In genomic region chr2:30309351-30309750, GRCm38 (mm10) we compare ENCODE assay signal across 24 mouse cellular contexts. TPM values are rescaled to one million over a fixed set of nuclear protein-coding genes. Genes with fewer than 3 reads are reported as not detected.
DNase-seq lines count a peak whose midpoint lies in the region; ATAC-seq and TF ChIP-seq lines count a peak whose summit lies in the region.
"Had no signal": no experiment of that assay in that cellular context is flagged by ENCODE, and none has a peak within 500 bp of the region (broad histone marks: within the 10 kb centered on the region; RNA-seq: fewer than 3 reads in every experiment).

No protein-coding gene starts in this region.

- H3K4me3 ChIP-seq in MEL (ENCODE audit: control insufficient read depth in 1 of 2, insufficient read depth in 1 of 2, low read depth in 2 of 2, low read length in 2 of 2) = no peak overlapping the region
- H3K4me3 ChIP-seq in liver, embryonic 15.5 days (replicated peaks) = no peak overlapping the region
- H3K4me3 ChIP-seq: embryonic facial prominence, embryonic 13.5 days; forebrain, embryonic 10.5 days; gastrocnemius, adult 2 months; heart, embryonic 13.5 days had no signal

- H3K36me3 ChIP-seq in MEL (ENCODE audit: control insufficient read depth in 1 of 2, insufficient read depth in 2 of 2, low read length in 2 of 2) = peaks cover 0 to 41% of the 10 kb centered on the region in 2 experiments; a peak in 2 of 4 replicates
- H3K36me3 ChIP-seq in liver, embryonic 15.5 days (replicated peaks) = peaks cover 97% of the 10 kb centered on the region

- TF ChIP-seq CTCF in MEL (IDR thresholded peaks at IDR 0.05 in 2 of 3, conservative IDR thresholded peaks at IDR 0.05 in 1 of 3; ENCODE audit: control insufficient read depth in 1 of 3, insufficient read depth in 1 of 3, low read depth in 2 of 3, low read length in 3 of 3, poor library complexity in 1 of 3, severe bottlenecking in 1 of 3) = no peak

- H3K27me3 ChIP-seq in MEL (ENCODE audit: control insufficient read depth in 1 of 2, insufficient read depth in 2 of 2, low read length in 2 of 2) = no peaks in the 10 kb centered on the region
- H3K27me3 ChIP-seq in liver, embryonic 15.5 days = no peaks in the 10 kb centered on the region
- H3K27me3 ChIP-seq: CH12.LX; embryonic facial prominence, embryonic 13.5 days; heart, embryonic 13.5 days had no signal

- DNase-seq in MEL (ENCODE audit: low read depth, low spot score) = peak; percentile 42
- DNase-seq in c-Kit-positive CD71-positive TER-119-negative erythroid progenitor cells, embryonic 14.5 days (ENCODE audit: low read depth) = peak; percentile 28
- DNase-seq in ovary, postnatal 14 days (ENCODE audit: low spot score) = no peak
- DNase-seq in heart, adult 11 months = no peak
- DNase-seq: adrenal gland, adult 8-10 months; adrenal gland, postnatal 36 days; cerebellum, adult 11-12 months; cerebellum, adult 9-10 months; cerebellum, postnatal 25 days; gastrocnemius, adult 2 months; gastrocnemius, postnatal 25 days; heart, postnatal 36 days had no signal

- ATAC-seq in liver, embryonic 15.5 days (ENCODE audit: insufficient read depth) = 0 out of 2 replicates have a peak, but pooled peaks have one; percentile 25
- ATAC-seq in megakaryocyte-erythroid progenitor cell, adult 5-6 weeks (replicated peaks; ENCODE audit: low FRiP score, low TSS enrichment, poor library complexity, severe bottlenecking) = peak; percentile 94
- ATAC-seq: forebrain, embryonic 14.5 days; hindbrain, embryonic 16.5 days had no signal

- no peaks in the 10 kb centered on the region for H3K4me1 ChIP-seq in MEL (ENCODE audit: control insufficient read depth in 1 of 2, insufficient read depth in 2 of 2, low read length in 2 of 2)
- 0 out of 2 replicates have a peak, but pooled peaks cover 3% of the 10 kb centered on the region for H3K4me1 ChIP-seq in liver, embryonic 15.5 days (replicated peaks)
- H3K4me1 ChIP-seq: embryonic facial prominence, embryonic 13.5 days; forebrain, embryonic 10.5 days; heart, embryonic 13.5 days had no signal

- TF ChIP-seq POLR2A in MEL (IDR thresholded peaks at IDR 0.05; ENCODE audit: control insufficient read depth in 1 of 2, insufficient read depth in 1 of 2, low read depth in 1 of 2, low read length in 2 of 2, poor library complexity in 1 of 2) = no peak

- no peak overlapping the region for H3K4me2 ChIP-seq in liver, embryonic 15.5 days
- H3K4me2 ChIP-seq: embryonic facial prominence, embryonic 13.5 days; heart, embryonic 13.5 days had no signal

- no peaks in the 10 kb centered on the region for H3K79me2 ChIP-seq in MEL (ENCODE audit: control insufficient read depth, insufficient read depth, low read length, poor library complexity)

- no peaks in the 10 kb centered on the region for H3K9me3 ChIP-seq in MEL (replicated peaks; ENCODE audit: insufficient read depth, low read length)
- no peaks in the 10 kb centered on the region for H3K9me3 ChIP-seq in liver, embryonic 15.5 days (replicated peaks)
- H3K9me3 ChIP-seq: embryonic facial prominence, embryonic 13.5 days; forebrain, embryonic 10.5 days; heart, embryonic 13.5 days had no signal

- H3K9ac ChIP-seq in MEL (ENCODE audit: control insufficient read depth, low read depth, low read length, poor library complexity, severe bottlenecking) = no peak overlapping the region
- no peak overlapping the region for H3K9ac ChIP-seq in liver, embryonic 15.5 days
- H3K9ac ChIP-seq: embryonic facial prominence, embryonic 13.5 days; heart, embryonic 13.5 days had no signal

- TF ChIP-seq RAD21 in MEL (IDR thresholded peaks at IDR 0.05; ENCODE audit: low read depth, low read length) = no peak

- no peak overlapping the region for H3K27ac ChIP-seq in MEL (ENCODE audit: control insufficient read depth, low read depth, low read length)
- H3K27ac ChIP-seq in liver, embryonic 15.5 days (replicated peaks) = no peak overlapping the region
- H3K27ac ChIP-seq: embryonic facial prominence, embryonic 13.5 days; forebrain, embryonic 10.5 days; gastrocnemius, adult 2 months; heart, embryonic 13.5 days had no signal

- WGBS in liver, embryonic 15.5 days (ENCODE audit: insufficient replicate concordance) = 31% methylated on average over 3 of the region's 3 CpGs

- peak; percentile 66 to 78; a peak in 3 of 4 replicates for TF ChIP-seq EP300 in MEL (IDR thresholded peaks at IDR 0.05; ENCODE audit: low read depth in 1 of 2, low read length in 2 of 2)

TF ChIP-seq in MEL, 35 proteins besides CTCF, POLR2A, EP300 and RAD21:
- 0 out of 2 replicates have a peak, but pooled peaks have one; percentile 36 for TF ChIP-seq MYB (IDR thresholded peaks at IDR 0.05; ENCODE audit: low read depth, low read length)
- TF ChIP-seq GATA1 (IDR thresholded peaks at IDR 0.05; ENCODE audit: low read depth, low read length) = peak; percentile 49
- TF ChIP-seq TBP (IDR thresholded peaks at IDR 0.05; ENCODE audit: low read depth, low read length) = no peak
- no peak for TF ChIP-seq MAFK (IDR thresholded peaks at IDR 0.05; ENCODE audit: borderline replicate concordance, low read depth, low read length)
- TF ChIP-seq MYC (IDR thresholded peaks at IDR 0.05; ENCODE audit: low read depth, low read length) = no peak
- peak; percentile 52 for TF ChIP-seq TAL1 (IDR thresholded peaks at IDR 0.05; ENCODE audit: low read length)

RNA-seq across cellular contexts. Expression of gene Nup188, which starts 23.2 kb away (rescaled TPM):
- total RNA-seq in MEL (2012; rRNA removed) = 58.6 and 63.2 TPM in 2 replicates
- 100 to 1,000 TPM in 1 of 2 experiments, not detected in 1; 119 TPM for polyA plus RNA-seq in MEL (2012; ENCODE audit: insufficient read depth in 1 of 2, insufficient read length in 2 of 2, low read depth in 1 of 2, low replicate concordance in 2 of 2, missing spikeins in 1 of 2)
- 13.6 and 14.0 TPM in 2 replicates for polyA plus RNA-seq in liver, embryonic 15.5 days (2015; fragmentation: Nextera tagmentation; extraction: Ambion mirVana)
- 59.3 and 66.6 TPM in 2 replicates for total RNA-seq in megakaryocyte-erythroid progenitor cell, adult 5-6 weeks (2014; fragmentation: Nextera tagmentation)
- total RNA-seq in megakaryocyte-erythroid progenitor cell, adult 5-6 weeks (2017) = 25.8 and 29.8 TPM in 2 replicates

RNA-seq across cellular contexts. Expression of gene Dolk, which starts 23.2 kb away (rescaled TPM):
- total RNA-seq in MEL (2012; rRNA removed) = 13.7 and 21.7 TPM in 2 replicates
- 10 to 100 TPM in 1 of 2 experiments, not detected in 1; 18.5 TPM for polyA plus RNA-seq in MEL (2012; ENCODE audit: insufficient read depth in 1 of 2, insufficient read length in 2 of 2, low read depth in 1 of 2, low replicate concordance in 2 of 2, missing spikeins in 1 of 2)
- 12.0 and 14.3 TPM in 2 replicates for polyA plus RNA-seq in liver, embryonic 15.5 days (2015; fragmentation: Nextera tagmentation; extraction: Ambion mirVana)
- 8.7 and 10.5 TPM in 2 replicates for total RNA-seq in megakaryocyte-erythroid progenitor cell, adult 5-6 weeks (2014; fragmentation: Nextera tagmentation)
- total RNA-seq in megakaryocyte-erythroid progenitor cell, adult 5-6 weeks (2017) = 11.1 and 11.2 TPM in 2 replicates

RNA-seq across cellular contexts. Expression of gene Gm28038, which starts 28.5 kb away (rescaled TPM):
- total RNA-seq in MEL (2012; rRNA removed) = not detected in 2 replicates
- not detected for polyA plus RNA-seq in MEL (2012; ENCODE audit: insufficient read depth in 1 of 2, insufficient read length in 2 of 2, low read depth in 1 of 2, low replicate concordance in 2 of 2, missing spikeins in 1 of 2)
- not detected in 2 replicates for polyA plus RNA-seq in liver, embryonic 15.5 days (2015; fragmentation: Nextera tagmentation; extraction: Ambion mirVana)
- total RNA-seq in megakaryocyte-erythroid progenitor cell, adult 5-6 weeks (2014; fragmentation: Nextera tagmentation) = 1.8 and 15.1 TPM in 2 replicates
- not detected in 2 replicates for total RNA-seq in megakaryocyte-erythroid progenitor cell, adult 5-6 weeks (2017)
- total RNA-seq: adrenal gland, adult 8-10 months; adrenal gland, postnatal 36 days; CH12.LX; gastrocnemius, postnatal 25 days had no signal
- polyA plus RNA-seq: brain, embryonic 14.5 days; cortical plate, adult 2 months; embryonic facial prominence, embryonic 13.5 days; forebrain, embryonic 10.5 days; forebrain, embryonic 14.5 days; heart, embryonic 13.5 days; heart, postnatal 0 days; hindbrain, embryonic 11.5 days; hindbrain, embryonic 16.5 days had no signal

RNA-seq across cellular contexts. Expression of gene Phyhd1, which starts 43.3 kb away (rescaled TPM):
- total RNA-seq in MEL (2012; rRNA removed) = 0.19 TPM in 1 of 2 replicates, not detected in the other
- polyA plus RNA-seq in MEL (2012; ENCODE audit: insufficient read depth in 1 of 2, insufficient read length in 2 of 2, low read depth in 1 of 2, low replicate concordance in 2 of 2, missing spikeins in 1 of 2) = 1 to 10 TPM in 1 of 2 experiments, not detected in 1; 1.6 TPM
- 13.0 and 15.7 TPM in 2 replicates for polyA plus RNA-seq in liver, embryonic 15.5 days (2015; fragmentation: Nextera tagmentation; extraction: Ambion mirVana)
- not detected in 2 replicates for total RNA-seq in megakaryocyte-erythroid progenitor cell, adult 5-6 weeks (2014; fragmentation: Nextera tagmentation)
- total RNA-seq in megakaryocyte-erythroid progenitor cell, adult 5-6 weeks (2017) = not detected in 2 replicates

RNA-seq across cellular contexts. Expression of gene Sh3glb2, which starts 49.8 kb away (rescaled TPM):
- total RNA-seq in MEL (2012; rRNA removed) = 38.5 and 48.0 TPM in 2 replicates
- polyA plus RNA-seq in MEL (2012; ENCODE audit: insufficient read depth in 1 of 2, insufficient read length in 2 of 2, low read depth in 1 of 2, low replicate concordance in 2 of 2, missing spikeins in 1 of 2) = 10 to 100 TPM in 1 of 2 experiments, not detected in 1; 60.1 TPM
- 18.9 and 20.4 TPM in 2 replicates for polyA plus RNA-seq in liver, embryonic 15.5 days (2015; fragmentation: Nextera tagmentation; extraction: Ambion mirVana)
- 47.0 and 48.4 TPM in 2 replicates for total RNA-seq in megakaryocyte-erythroid progenitor cell, adult 5-6 weeks (2014; fragmentation: Nextera tagmentation)
- total RNA-seq in megakaryocyte-erythroid progenitor cell, adult 5-6 weeks (2017) = 25.7 and 28.5 TPM in 2 replicates

Comparison
In these comparisons a context has a peak if more than half of its experiments do, and no peak if none do; other contexts are left out.
1. DNase-seq: peak in MEL (single experiment) and c-Kit-positive CD71-positive TER-119-negative erythroid progenitor cells, embryonic 14.5 days (single experiment); none in ovary, postnatal 14 days (single experiment) and heart, adult 11 months (single experiment).